Mouse (Mus musculus) cerebellum, postnatal 4 days (tissue): ENCODE measurements around the gene Tspo2.
A peak's percentile ranks its signal among the peaks of the same experiment; 100 is the strongest.
"Not testable (repeated sequence)": the region's sequence is repeated elsewhere in the genome, so short reads cannot be mapped to it uniquely, and the experiment has no call there.

Source experiments
- DNase-seq, 2 experiments: peaks; one replicate each; pipeline ENCODE4 v3.0.0; 2022; ENCODE audit warnings: low spot score in 2 of 2, mixed read lengths in 1 of 2

Tspo2 gene

DNA sequence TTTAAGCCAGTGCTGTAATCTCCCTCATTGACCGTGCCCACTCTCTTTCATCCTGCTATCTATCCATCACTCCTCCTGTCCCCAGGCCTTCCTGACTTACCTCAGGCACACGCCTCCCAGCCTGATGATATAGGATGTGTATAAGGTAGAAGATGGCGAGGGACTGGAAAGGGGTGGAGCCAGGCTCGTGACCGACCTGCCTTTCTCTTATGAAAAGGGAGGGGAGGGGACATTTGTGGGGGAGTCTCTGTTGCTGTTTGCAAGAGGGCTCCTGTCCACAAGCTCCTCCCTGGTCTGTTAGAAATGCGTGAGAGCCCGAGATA is at the start of gene Tspo2:
Gene Tspo2, minus strand, starts transcription at position 170 of the 323 bp plus-strand sequence.
- no peak for DNase-seq

GRCm38 (mm10) chr17:48500846-48501445 is 49.6 kb upstream of the Tspo2 start:
- DNase-seq, result no peak

- no peak for DNase-seq
These were observed 46.7 kb upstream of the Tspo2 start for GRCm38 (mm10) chr17:48497986-48498385.

GRCm38 (mm10) chr17:48493986-48494385 is 42.7 kb upstream of the Tspo2 start:
- no peak for DNase-seq

DNA sequence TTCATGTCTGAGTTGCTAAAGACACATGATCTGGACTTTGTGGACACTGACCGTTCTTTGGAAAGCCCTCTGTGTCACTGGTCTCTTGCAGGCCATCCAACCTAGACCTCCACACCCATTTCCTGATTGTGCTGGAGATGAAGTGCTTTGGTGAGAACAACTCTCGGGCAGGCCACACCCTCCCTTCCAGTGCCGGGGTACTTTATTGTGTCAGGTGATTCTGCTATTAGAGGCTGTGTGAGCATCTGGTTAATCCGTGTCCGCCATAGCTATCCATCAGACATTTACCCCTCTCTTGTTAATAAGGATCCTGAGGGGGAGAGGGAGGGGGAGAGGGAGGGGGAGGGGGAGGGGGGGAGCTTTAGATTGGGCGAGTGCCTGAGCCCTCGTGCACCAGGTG is 42.3 kb upstream of the Tspo2 start:
- DNase-seq, result no peak

- no peak for DNase-seq
These were observed 41.3 kb upstream of the Tspo2 start for GRCm38 (mm10) chr17:48492621-48493020.

- no peak for DNase-seq
These were observed 38.1 kb upstream of the Tspo2 start for GRCm38 (mm10) chr17:48489466-48489865.

DNA sequence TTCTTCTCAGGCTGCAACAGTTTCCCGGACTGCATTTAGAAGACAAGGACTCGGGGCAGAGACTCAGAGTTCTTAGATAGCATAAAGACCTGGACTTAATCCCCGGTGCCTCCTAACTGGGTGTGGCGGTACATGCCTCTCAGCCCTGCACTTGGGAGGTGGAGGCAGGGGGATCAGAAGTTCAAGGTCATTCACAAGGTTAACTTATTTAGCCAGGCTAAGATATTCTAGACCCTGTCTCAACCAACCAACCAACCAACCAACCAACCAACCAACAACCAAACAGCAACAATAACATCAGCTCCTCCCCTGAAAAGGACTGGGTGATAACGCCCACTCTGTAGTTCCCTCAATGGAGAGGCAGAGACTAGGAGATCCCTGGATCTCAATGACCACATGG is 32.9 kb upstream of the Tspo2 start:
- DNase-seq, result no peak

GRCm38 (mm10) chr17:48483764-48484163 is 32.4 kb upstream of the Tspo2 start:
- no peak for DNase-seq

GRCm38 (mm10) chr17:48479952-48480351 is 28.6 kb upstream of the Tspo2 start:
- DNase-seq, result no peak

DNA sequence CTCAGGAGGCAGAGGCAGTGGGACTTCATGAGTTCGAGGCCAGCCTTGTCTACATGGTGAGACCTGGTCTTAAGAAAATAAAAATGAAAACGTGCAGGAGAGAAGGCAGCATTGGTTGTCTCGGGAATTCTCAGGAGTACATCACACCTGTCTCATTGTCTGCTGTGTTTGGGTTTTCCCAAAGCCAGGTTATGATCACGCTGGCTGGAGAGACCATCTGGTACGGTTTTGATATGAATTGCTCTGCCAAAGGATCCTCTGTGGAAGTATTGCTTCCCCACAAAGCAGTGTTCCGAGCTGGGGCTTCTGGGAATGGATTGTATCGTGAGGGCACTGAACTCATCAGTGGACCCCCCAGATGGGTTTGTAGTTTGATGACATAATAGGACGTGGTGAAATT is 24.1 kb upstream of the Tspo2 start:
- DNase-seq, result no peak

DNA sequence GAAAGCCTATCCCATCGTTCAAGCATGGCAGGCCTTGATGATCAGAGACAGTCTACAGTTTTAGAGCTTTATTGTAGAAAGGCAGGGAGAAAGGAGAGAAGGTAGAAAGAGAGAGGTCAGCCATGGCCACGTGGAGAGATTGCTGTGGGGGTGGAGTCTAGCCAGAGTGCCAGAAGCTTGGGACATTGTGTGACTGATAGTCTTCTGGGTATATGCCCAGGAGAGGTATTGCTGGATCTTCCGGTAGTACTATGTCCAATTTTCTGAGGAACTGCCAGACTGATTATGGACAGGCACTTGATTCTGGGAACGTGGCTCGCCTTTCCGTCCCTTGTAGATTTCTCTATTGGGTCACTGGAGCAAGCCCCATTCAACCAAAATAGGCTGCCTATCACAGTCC is 23.0 kb upstream of the Tspo2 start:
- DNase-seq, result not testable (repeated sequence)

DNA sequence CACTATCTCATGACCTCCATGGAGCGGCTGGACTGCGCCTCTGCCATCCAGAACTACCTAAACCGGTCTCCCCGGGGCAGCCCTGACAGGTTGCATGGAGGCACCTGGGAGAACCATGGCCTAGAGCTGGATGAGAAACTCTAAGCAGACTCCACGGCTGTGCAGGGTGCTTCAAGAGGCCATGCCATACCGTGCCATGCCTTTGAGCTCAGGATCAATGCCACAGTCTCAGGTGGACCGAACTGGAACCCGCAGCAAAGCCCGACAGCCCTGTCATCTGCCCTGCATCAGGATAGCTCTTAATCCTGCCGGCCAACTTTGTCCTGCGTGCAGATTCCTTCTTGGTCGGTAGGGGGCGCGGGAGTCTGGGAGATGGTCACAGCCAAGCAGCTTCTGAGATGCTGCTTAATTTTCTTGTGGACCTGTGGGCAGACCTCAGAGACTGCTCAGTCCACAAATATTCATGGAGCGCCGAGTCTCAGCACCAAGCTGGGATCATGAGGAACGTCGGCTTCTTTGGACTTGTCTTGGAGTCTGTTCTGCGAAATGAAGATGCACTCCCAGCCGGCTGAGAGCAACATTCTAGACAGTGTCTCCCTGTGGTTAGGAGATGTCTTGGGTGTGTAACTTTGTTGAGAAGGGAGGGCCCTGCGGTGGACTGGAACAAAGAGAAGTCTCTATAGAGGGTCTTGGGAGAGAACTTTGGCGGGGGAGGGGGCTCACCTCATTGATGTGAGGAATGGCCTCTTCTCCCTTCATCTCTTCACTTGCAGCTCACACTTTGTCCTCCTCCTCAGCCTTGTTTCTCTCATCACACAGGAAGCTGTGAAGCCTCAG is 16.3 kb upstream of the Tspo2 start:
- peak; percentile 92 to 93 for DNase-seq

GRCm38 (mm10) chr17:48466769-48467394 is 15.6 kb upstream of the Tspo2 start:
- DNase-seq, result no peak

DNA sequence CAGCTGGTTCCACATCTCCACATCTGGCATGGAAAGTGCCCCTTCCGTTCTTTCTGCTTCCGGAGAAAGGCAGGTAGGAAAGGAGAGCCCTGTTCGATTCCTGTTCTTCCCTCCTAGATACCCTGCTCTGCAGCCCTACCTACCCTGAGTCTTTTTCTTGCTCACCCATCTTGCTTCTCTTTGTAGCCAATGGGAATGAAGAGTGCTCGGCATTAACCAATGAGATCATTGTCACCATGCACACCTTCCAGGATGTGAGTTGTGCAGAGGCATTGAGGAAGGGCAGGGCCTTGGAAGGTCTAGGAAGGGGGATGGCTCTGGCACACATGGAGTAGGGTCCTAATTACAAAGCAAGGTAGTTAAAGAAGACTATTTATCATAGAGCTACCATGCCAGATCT is 12.1 kb upstream of the Tspo2 start:
- DNase-seq, result no peak

- no peak for DNase-seq
These were observed 10.8 kb upstream of the Tspo2 start for GRCm38 (mm10) chr17:48462096-48462495.

- DNase-seq, result no peak
These were observed 6.8 kb upstream of the Tspo2 start for GRCm38 (mm10) chr17:48457971-48458653.

- no peak for DNase-seq
These were observed 4.6 kb upstream of the Tspo2 start for GRCm38 (mm10) chr17:48455955-48456354.

DNA sequence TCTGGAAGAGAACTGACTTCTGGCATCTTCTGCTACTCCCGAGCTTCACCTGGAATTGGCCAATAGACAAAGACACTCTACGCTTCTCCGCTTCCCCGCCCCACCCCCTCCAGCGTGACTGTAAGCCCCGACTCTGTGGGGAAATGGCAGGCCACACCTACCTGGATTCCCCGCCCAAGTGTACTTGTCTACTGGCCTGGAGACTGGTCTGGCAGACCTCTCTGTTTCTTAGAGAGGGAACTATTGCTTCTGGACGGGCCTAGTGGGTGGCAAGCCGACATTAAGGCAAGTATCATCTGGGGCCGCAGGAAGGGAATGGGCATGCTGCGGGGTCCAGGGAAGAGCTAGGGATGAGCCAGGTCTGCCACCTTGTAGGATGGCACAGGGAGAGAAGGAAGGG is 3.4 kb upstream of the Tspo2 start, which contains the start of gene Unc5cl:
Gene Unc5cl, plus strand, starts transcription at position 214 of the 400 bp plus-strand sequence.
- DNase-seq, result no peak

- DNase-seq, result no peak
These were observed 2.9 kb upstream of the Tspo2 start for GRCm38 (mm10) chr17:48454190-48454589.

- DNase-seq, result no peak
These were observed 2.2 kb upstream of the Tspo2 start for GRCm38 (mm10) chr17:48453489-48453888.

DNA sequence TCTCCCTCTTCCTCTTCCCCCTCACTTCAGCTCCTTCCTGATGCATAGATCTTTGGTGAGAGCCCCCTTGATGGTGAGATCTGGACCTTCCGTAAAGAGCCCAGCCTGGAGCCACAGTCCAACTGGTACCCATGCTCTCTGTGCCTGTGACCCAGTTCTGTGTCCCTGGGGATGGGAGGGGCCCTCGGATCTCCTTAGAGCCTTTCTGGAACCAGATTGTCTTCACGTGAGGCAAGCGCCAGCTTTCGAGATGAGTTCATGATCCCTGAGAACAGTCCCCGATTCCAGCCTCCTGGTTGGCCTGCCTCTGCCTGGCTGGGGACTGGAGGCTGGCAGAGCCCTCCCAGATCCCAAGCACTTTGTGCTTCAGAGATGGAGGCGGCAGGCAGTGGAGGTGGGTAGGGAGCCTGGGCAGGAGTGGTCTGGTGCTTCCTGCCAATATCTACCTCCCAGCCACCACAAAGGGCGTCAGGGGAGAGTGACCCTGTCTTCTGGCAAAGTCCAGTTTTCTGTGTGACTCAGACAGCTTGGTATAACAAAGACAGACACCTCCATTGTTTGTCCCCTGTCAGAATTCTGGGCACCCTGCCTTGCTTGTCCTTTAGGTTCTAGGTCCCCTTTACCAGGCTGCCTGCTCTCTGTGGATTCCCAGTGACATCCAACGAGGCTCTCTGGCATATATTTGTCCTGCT is 577 bp upstream of the Tspo2 start:
- no peak for DNase-seq
